Mouse (Mus musculus) testis, postnatal 10 days (tissue): ENCODE measurements around the gene Hipk1.

ENCODE experiments used
- DNase-seq: peaks from one replicate; pipeline ENCODE4 v3.0.0; 2021; ENCODE audit warnings: low spot score

Hipk1 gene

DNA sequence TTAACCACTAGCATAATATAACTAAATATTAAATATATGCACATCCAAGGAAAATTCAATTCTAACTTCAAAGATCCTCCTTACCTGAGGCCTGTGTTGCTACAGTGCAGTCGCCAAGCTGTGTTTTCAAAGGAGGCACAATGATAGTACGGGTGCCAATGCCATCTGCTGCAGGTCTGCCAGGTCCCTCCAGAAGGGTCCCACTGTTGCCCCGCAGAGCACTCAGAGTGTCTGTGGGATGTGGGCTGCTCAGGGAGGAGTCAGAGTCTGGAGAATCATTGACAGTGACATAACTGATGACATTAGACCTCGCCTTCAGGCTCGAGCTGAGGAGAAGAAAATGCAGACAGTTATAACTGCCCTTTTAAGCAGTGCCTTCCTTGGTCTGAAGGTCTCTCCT, 44.7 kb downstream of the Hipk1 start:
- no peak for DNase-seq

DNA sequence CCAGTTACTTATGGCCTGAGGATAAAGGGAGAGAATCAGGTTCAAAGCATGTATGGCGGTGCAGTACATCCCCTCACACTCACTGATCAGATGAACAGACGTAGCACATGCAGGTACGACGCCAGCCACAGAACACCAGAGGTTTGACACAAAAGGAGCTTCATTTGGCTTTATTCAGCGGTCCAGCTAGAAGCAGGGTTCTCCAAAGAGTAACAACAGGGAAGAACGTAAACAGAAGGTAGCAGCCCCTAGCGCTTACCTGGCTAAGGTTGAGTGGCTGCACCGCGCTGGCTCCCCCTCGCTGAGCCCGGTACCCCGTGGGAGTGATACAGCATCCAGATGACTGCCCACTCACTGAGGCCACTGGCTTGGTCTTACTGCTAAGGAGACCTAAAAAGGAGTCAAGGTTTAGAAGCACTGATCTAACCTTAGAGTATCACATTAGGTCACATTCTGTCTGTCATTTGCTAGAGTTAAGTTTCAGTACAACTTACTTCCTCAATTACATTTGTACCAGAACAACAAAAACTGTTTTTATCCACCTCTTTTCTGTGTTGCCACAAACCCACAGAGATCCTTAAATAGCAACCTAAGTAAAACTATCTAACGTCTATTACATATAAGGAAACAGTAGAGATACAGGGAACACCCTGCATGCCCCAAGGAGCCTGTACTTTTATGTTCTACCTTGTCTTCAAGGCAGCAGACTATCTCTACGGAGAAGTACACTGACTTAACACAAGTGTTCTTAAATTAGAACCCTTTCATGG, 46.2 kb downstream of the Hipk1 start:
- no peak for DNase-seq

- DNase-seq, result no peak
Observed at GRCm38 (mm10) chr3:103743208-103743607, 48.2 kb downstream of the Hipk1 start.

DNA sequence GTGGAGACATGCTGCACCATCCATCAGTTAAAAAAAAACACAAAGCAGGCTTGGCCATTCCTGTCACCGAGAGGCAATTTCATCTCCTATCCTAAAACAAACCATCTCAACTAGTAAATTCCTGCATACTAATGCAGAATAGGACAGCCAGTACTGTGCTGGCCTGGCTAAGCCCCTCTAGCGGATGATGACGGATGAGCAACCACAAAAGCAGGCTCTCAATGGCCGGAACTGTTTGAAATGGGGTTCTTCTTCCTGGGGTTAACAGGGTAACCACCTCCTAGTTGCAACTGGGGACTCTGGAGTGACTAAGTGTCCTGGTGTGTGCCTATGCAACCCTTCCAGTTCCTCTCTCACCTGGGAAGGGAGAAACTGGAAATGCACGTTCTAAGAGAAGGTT, 51.0 kb downstream of the Hipk1 start:
- DNase-seq, result no peak

DNA sequence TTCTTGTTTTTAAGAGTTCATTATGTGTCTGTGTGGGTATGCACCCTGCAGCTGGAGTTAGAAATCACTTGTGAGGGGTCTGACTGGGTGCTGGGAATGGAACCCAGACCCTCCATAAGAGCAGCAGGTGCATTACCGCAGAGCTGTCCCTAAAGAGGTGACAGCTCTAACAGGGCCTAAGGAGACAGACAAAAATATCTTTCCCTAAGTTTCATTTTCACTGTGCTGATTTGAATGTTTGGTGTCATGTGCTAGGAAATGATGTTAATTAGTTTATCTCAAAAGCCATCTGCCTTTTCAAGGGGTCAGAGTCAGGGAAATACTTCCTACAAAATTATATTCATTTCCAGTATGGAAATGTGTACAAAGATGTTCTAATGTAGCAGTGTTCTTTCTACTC, 52.0 kb downstream of the Hipk1 start, which contains the start of gene Gm10964:
TSS of gene Gm10964 (plus strand) at position 38 of the 400 bp plus-strand sequence.
- no peak for DNase-seq

DNA sequence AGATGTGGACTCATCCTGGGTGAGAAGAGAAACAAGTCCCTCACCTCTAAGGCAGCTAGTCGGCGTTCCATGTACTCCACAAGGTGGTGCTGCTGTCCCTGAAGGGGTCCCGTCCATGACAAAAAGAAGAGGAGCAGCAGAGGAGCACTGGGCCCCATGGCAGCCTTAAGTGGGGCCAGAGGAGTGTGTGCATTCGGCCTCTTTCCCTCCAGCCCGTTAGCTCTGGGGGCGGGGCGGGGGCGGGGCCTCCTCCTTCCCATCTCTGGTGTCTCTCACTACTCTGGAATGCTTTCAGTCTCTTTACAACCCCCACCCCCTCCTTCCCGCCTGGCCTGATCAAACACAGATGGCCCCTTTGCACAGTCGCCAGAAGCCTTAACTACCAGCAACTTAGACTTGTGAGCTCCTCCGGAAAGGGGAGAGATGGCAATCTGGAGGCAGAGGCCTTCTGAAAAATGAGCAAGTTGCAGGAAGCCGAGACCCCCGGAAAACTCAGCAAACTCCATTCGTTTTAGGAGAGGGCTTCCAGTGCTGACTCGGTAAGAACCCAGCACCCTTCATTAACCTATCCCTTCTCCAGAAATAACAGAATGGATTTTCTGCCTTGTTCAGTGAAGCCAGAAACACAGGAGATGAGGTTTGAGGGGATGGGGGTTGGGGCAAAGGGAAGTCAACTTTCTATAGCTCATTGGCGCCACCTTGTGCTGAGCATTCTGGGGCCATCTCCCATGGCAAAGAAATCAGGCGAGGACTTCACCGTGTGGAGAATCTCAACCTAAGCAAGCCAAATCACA, 53.4 kb downstream of the Hipk1 start, which contains the start of gene Olfml3:
TSS of gene Olfml3 (minus strand) at position 224 of the 794 bp plus-strand sequence.
- DNase-seq, result peak; percentile 96

DNA sequence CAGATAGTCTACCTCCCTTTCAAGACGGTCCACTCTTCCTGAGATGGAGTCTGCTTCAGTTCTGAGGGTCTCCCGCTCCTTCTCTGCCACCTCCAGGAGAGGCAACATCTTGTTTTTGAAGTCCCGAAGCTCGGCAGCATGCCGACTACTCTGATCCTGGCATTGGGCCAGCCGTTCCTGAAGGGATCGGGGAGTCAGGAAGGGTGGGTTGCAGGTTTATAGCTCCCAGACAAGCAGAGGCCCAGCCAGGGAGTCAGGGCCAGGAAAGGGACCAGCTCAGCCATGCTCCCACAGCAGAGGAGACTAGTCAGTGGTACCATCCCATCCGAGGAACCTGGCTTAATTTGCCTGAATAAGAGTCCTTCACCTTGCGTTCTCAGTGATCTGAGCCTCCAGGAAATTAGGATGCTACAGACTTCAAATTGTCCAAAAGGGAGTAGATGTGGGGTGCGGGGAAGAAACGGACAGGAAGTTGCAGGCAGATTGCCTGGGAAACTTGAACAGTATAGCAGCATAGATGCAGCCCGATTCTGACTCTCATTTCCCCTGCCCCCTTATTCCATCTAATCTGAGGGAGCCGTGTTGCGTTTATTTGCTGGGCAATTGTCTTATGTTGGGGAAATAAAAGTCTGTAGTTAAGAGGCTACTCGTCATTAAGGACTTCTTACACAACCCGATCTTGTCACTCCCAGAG, 54.2 kb downstream of the Hipk1 start:
- DNase-seq, result peak; percentile 77

- DNase-seq, result no peak
Observed at GRCm38 (mm10) chr3:103735776-103736600, 55.4 kb downstream of the Hipk1 start.

GRCm38 (mm10) chr3:103734696-103735519, 56.5 kb downstream of the Hipk1 start:
- no peak for DNase-seq

GRCm38 (mm10) chr3:103733799-103734695, 57.3 kb downstream of the Hipk1 start:
- DNase-seq, result no peak

GRCm38 (mm10) chr3:103733176-103733575, 58.2 kb downstream of the Hipk1 start:
- no peak for DNase-seq

GRCm38 (mm10) chr3:103732116-103732515, 59.2 kb downstream of the Hipk1 start:
- DNase-seq, result no peak

GRCm38 (mm10) chr3:103729850-103730249, 61.5 kb downstream of the Hipk1 start:
- no peak for DNase-seq

- DNase-seq, result no peak
Observed at GRCm38 (mm10) chr3:103727813-103728326, 63.5 kb downstream of the Hipk1 start.

DNA sequence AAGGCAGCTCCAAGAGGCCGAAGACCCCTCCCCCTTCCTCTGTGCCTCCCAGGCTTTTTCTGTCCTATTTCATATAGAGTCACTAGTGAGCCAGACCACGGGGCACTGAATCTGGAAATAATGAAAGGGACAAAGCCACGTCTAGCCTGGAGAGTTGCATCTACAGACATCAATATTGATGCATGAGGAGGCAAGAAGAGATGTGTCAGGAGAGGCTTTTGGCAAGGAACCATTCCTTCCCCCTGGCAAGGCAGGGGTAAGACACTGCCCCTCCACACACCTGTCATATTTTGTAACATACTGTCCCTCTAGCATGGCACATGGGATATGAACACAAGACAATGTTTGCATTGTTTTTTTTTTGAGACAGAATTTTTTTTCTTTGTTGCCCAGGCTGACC, 64.7 kb downstream of the Hipk1 start:
- DNase-seq, result peak; percentile 31

DNA sequence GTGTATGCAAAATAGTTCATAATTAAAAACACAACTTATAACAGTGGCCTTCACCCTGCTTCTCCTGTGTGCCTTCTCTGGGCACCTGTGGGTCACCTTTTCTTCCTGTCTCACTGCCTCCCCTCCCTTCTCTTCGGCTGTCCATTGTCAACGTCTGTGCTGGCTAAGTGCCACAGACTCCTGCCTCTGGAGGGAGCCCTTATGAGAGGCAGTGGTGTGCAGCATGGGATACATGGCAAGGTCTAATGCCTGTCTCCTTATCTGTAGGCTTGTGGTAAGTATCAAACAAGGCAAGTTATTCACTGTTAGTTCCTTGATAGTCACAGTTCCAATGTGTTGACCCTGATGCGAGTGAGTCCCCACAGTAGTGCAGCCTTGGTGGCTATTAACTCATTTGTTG, 67.2 kb downstream of the Hipk1 start:
- DNase-seq, result peak; percentile 52

- peak; percentile 43 for DNase-seq
Observed at GRCm38 (mm10) chr3:103718728-103719127, 72.6 kb downstream of the Hipk1 start.

GRCm38 (mm10) chr3:103716774-103717760, 74.3 kb downstream of the Hipk1 start:
- peak; percentile 42 for DNase-seq
